Mouse (Mus musculus): ENCODE measurements around the gene Eid2.

DNA sequence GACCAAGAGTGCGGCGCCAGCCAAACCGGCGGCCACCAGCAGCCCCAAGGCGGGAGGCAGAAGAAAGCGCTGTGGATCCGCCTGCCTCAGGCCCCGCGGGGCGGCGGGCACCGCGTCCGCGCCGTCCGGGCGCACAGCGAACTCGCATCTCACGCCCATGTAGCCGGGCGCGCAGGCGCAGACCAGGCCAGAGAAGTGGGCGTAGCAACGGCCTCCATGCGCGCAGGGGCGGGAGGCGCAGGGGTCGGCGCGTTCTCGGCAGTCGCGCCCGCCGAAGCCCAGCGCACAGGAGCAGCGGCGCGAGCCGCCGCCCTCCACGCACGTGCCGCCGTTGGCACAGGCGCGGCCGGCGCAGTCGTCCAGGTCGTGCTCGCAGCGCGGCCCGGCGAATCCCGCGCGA lies 26.8 kb downstream of the Eid2 start:
- TF ChIP-seq POLR2A (IDR thresholded peaks at IDR 0.05; ENCODE audit: control insufficient read depth in 1 of 2, insufficient read depth in 1 of 2, low read depth in 1 of 2, low read length in 2 of 2, poor library complexity in 1 of 2) = no peak
- TF ChIP-seq USF1 (IDR thresholded peaks at IDR 0.05; ENCODE audit: low read depth, low read length) = no peak
- TF ChIP-seq MEF2A (IDR thresholded peaks at IDR 0.05; ENCODE audit: extremely low read depth, insufficient replicate concordance, low read depth, low read length, poor library complexity, severe bottlenecking) = no peak
- TF ChIP-seq USF2 (IDR thresholded peaks at IDR 0.05; ENCODE audit: borderline replicate concordance in 1 of 2, insufficient read depth in 1 of 2, low read depth in 1 of 2, low read length in 2 of 2) = no peak
- no peak for TF ChIP-seq ZNF384 (IDR thresholded peaks at IDR 0.05; ENCODE audit: low read depth, low read length)
- TF ChIP-seq HCFC1 (IDR thresholded peaks at IDR 0.05; ENCODE audit: low read depth, low read length) = no peak
- TF ChIP-seq NRF1 (IDR thresholded peaks at IDR 0.05; ENCODE audit: insufficient read depth, low read depth, low read length, poor library complexity, severe bottlenecking) = no peak
- TF ChIP-seq UBTF (IDR thresholded peaks at IDR 0.05; ENCODE audit: borderline replicate concordance, insufficient read depth, low read depth, low read length) = no peak
- TF ChIP-seq POLR2AphosphoS5 (IDR thresholded peaks at IDR 0.05; ENCODE audit: borderline replicate concordance, low read depth, low read length) = no peak
- no peak for TF ChIP-seq CTCF (IDR thresholded peaks at IDR 0.05 in 2 of 3, conservative IDR thresholded peaks at IDR 0.05 in 1 of 3; ENCODE audit: control insufficient read depth in 1 of 3, insufficient read depth in 1 of 3, low read depth in 2 of 3, low read length in 3 of 3, poor library complexity in 1 of 3, severe bottlenecking in 1 of 3)
- no peak for TF ChIP-seq MYC (IDR thresholded peaks at IDR 0.05; ENCODE audit: low read depth, low read length)
- TF ChIP-seq MAZ (IDR thresholded peaks at IDR 0.05; ENCODE audit: low read depth, low read length) = no peak
